Mouse (Mus musculus): Measurements from ENCODE around the gene Alk. TPM values are rescaled to one million over a fixed set of nuclear protein-coding genes. Genes with fewer than 3 reads are reported as not detected.

Gene Alk
- total and polyA plus RNA-seq, 3 experiments: not detected

- no peaks in the 10 kb centered on the region for H3K9me3 ChIP-seq (replicated peaks; ENCODE audit: insufficient read depth, low read length)
- DNase-seq (ENCODE audit: low read depth, low spot score): no peak
- H3K27ac ChIP-seq (ENCODE audit: control insufficient read depth, low read depth, low read length): no peak overlapping the region
- H3K9ac ChIP-seq (ENCODE audit: control insufficient read depth, low read depth, low read length, poor library complexity, severe bottlenecking): no peak overlapping the region
- TF ChIP-seq USF2 (IDR thresholded peaks at IDR 0.05; ENCODE audit: borderline replicate concordance in 1 of 2, insufficient read depth in 1 of 2, low read depth in 1 of 2, low read length in 2 of 2) (no peak), UBTF (IDR thresholded peaks at IDR 0.05; ENCODE audit: borderline replicate concordance, insufficient read depth, low read depth, low read length) (no peak), MEF2A (IDR thresholded peaks at IDR 0.05; ENCODE audit: extremely low read depth, insufficient replicate concordance, low read depth, low read length, poor library complexity, severe bottlenecking) (no peak), USF1 (IDR thresholded peaks at IDR 0.05; ENCODE audit: low read depth, low read length) (no peak), POLR2A (IDR thresholded peaks at IDR 0.05; ENCODE audit: control insufficient read depth in 1 of 2, insufficient read depth in 1 of 2, low read depth in 1 of 2, low read length in 2 of 2, poor library complexity in 1 of 2) (no peak), CHD1 (IDR thresholded peaks at IDR 0.05; ENCODE audit: low read depth, low read length) (no peak), NRF1 (IDR thresholded peaks at IDR 0.05; ENCODE audit: insufficient read depth, low read depth, low read length, poor library complexity, severe bottlenecking) (no peak), TBP (IDR thresholded peaks at IDR 0.05; ENCODE audit: low read depth, low read length) (no peak), KAT2A (conservative IDR thresholded peaks at IDR 0.05; ENCODE audit: low read depth, low read length) (no peak), MAX (IDR thresholded peaks at IDR 0.05; ENCODE audit: low read length) (no peak), ETS1 (IDR thresholded peaks at IDR 0.05; ENCODE audit: low read depth, low read length) (no peak), CTCF (IDR thresholded peaks at IDR 0.05 in 2 of 3, conservative IDR thresholded peaks at IDR 0.05 in 1 of 3; ENCODE audit: control insufficient read depth in 1 of 3, insufficient read depth in 1 of 3, low read depth in 2 of 3, low read length in 3 of 3, poor library complexity in 1 of 3, severe bottlenecking in 1 of 3) (no peak)
- H3K4me1 ChIP-seq (ENCODE audit: control insufficient read depth in 1 of 2, insufficient read depth in 2 of 2, low read length in 2 of 2): no peaks in the 10 kb centered on the region
- H3K79me2 ChIP-seq (ENCODE audit: control insufficient read depth, insufficient read depth, low read length, poor library complexity): no peaks in the 10 kb centered on the region
- H3K36me3 ChIP-seq (ENCODE audit: control insufficient read depth in 1 of 2, insufficient read depth in 2 of 2, low read length in 2 of 2): no peaks in the 10 kb centered on the region
- H3K27me3 ChIP-seq (ENCODE audit: control insufficient read depth in 1 of 2, insufficient read depth in 2 of 2, low read length in 2 of 2): no peaks in the 10 kb centered on the region
- no peak overlapping the region for H3K4me3 ChIP-seq (ENCODE audit: control insufficient read depth in 1 of 2, insufficient read depth in 1 of 2, low read depth in 2 of 2, low read length in 2 of 2)
Measured at GRCm38 (mm10) chr17:72401861-72402260, 202.6 kb downstream of the Alk start.

GRCm38 (mm10) chr17:72401349-72401748 is 203.1 kb downstream of the Alk start:
- Histone ChIP-seq H3K9me3 (replicated peaks; ENCODE audit: insufficient read depth, low read length) (no peaks in the 10 kb centered on the region), H3K4me1 (ENCODE audit: control insufficient read depth in 1 of 2, insufficient read depth in 2 of 2, low read length in 2 of 2) (no peaks in the 10 kb centered on the region), H3K27me3 (ENCODE audit: control insufficient read depth in 1 of 2, insufficient read depth in 2 of 2, low read length in 2 of 2) (no peaks in the 10 kb centered on the region), H3K36me3 (ENCODE audit: control insufficient read depth in 1 of 2, insufficient read depth in 2 of 2, low read length in 2 of 2) (no peaks in the 10 kb centered on the region), H3K4me3 (ENCODE audit: control insufficient read depth in 1 of 2, insufficient read depth in 1 of 2, low read depth in 2 of 2, low read length in 2 of 2) (no peak overlapping the region), H3K79me2 (ENCODE audit: control insufficient read depth, insufficient read depth, low read length, poor library complexity) (no peaks in the 10 kb centered on the region), H3K27ac (ENCODE audit: control insufficient read depth, low read depth, low read length) (no peak overlapping the region), H3K9ac (ENCODE audit: control insufficient read depth, low read depth, low read length, poor library complexity, severe bottlenecking) (no peak overlapping the region)
- TF ChIP-seq TAL1 (IDR thresholded peaks at IDR 0.05; ENCODE audit: low read length) (no peak), GATA1 (IDR thresholded peaks at IDR 0.05; ENCODE audit: low read depth, low read length) (no peak), KAT2A (conservative IDR thresholded peaks at IDR 0.05; ENCODE audit: low read depth, low read length) (no peak), ELF1 (IDR thresholded peaks at IDR 0.05; ENCODE audit: low read depth, low read length) (no peak), ZC3H11A (IDR thresholded peaks at IDR 0.05; ENCODE audit: low read depth, low read length) (no peak), RAD21 (IDR thresholded peaks at IDR 0.05; ENCODE audit: low read depth, low read length) (no peak), E2F4 (IDR thresholded peaks at IDR 0.05; ENCODE audit: borderline replicate concordance, low read depth, low read length) (no peak), ZNF384 (IDR thresholded peaks at IDR 0.05; ENCODE audit: low read depth, low read length) (no peak), EP300 (IDR thresholded peaks at IDR 0.05; ENCODE audit: low read depth in 1 of 2, low read length in 2 of 2) (no peak), MEF2A (IDR thresholded peaks at IDR 0.05; ENCODE audit: extremely low read depth, insufficient replicate concordance, low read depth, low read length, poor library complexity, severe bottlenecking) (no peak), UBTF (IDR thresholded peaks at IDR 0.05; ENCODE audit: borderline replicate concordance, insufficient read depth, low read depth, low read length) (no peak), POLR2AphosphoS5 (IDR thresholded peaks at IDR 0.05; ENCODE audit: borderline replicate concordance, low read depth, low read length) (no peak), HCFC1 (IDR thresholded peaks at IDR 0.05; ENCODE audit: low read depth, low read length) (no peak)
- no peak for DNase-seq (ENCODE audit: low read depth, low spot score)

Measured in MEL (cell line).